Mouse (Mus musculus): ENCODE measurements around the gene 4930539E08Rik. TPM values are rescaled to one million over a fixed set of nuclear protein-coding genes. Genes with fewer than 3 reads are reported as not detected.

Gene 4930539E08Rik
- polyA plus RNA-seq, 1 experiment, result 0.20 TPM

GRCm38 (mm10) chr17:28913940-28914339 lies 1.2 kb downstream of the 4930539E08Rik start:
- H3K27ac ChIP-seq (ENCODE audit: insufficient read depth, low read depth, low read length), result no peak overlapping the region
- no peak for TF ChIP-seq POLR2A (IDR thresholded peaks at IDR 0.05; ENCODE audit: borderline replicate concordance, low read depth, low read length)
- TF ChIP-seq CTCF (IDR thresholded peaks at IDR 0.05; ENCODE audit: low read depth, low read length), result no peak
- H3K4me1 ChIP-seq (ENCODE audit: control insufficient read depth, insufficient read depth, low read length), result peaks cover 3% of the 10 kb centered on the region; the same call in 1 of the 2 replicates
- H3K4me3 ChIP-seq (ENCODE audit: insufficient read depth, low read length), result no peak overlapping the region

- Histone ChIP-seq H3K27ac (ENCODE audit: insufficient read depth, low read depth, low read length) (no peak overlapping the region), H3K4me3 (ENCODE audit: insufficient read depth, low read length) (no peak overlapping the region), H3K4me1 (ENCODE audit: control insufficient read depth, insufficient read depth, low read length) (peaks cover 3% of the 10 kb centered on the region; the same call in 1 of the 2 replicates)
- no peak for TF ChIP-seq POLR2A (IDR thresholded peaks at IDR 0.05; ENCODE audit: borderline replicate concordance, low read depth, low read length)
- TF ChIP-seq CTCF (IDR thresholded peaks at IDR 0.05; ENCODE audit: low read depth, low read length), result no peak
Observed at GRCm38 (mm10) chr17:28913200-28913599, 1.9 kb downstream of the 4930539E08Rik start.

DNA sequence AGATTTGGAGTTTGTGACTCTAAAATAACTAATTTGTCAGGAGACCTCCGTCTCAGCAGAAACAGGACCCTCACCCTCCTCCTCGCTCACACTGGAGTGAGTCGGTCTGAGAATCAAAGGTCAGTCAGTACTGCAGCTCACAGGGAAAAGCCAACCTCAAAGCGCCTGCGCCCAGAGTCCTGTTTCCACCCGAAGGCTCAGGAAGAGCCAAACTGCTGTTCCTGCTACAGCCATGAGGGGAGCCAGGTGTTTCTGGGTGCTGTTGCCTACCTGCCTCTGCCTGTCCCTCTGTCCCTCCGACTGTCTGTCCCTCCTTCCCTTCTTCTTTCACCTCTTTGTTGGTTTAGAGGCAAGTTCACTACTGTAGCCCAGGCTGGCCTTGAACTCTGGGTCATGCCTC lies 5.0 kb downstream of the 4930539E08Rik start:
- no peak overlapping the region for H3K27ac ChIP-seq (ENCODE audit: insufficient read depth, low read depth, low read length)
- no peak for TF ChIP-seq POLR2A (IDR thresholded peaks at IDR 0.05; ENCODE audit: borderline replicate concordance, low read depth, low read length)
- TF ChIP-seq CTCF (IDR thresholded peaks at IDR 0.05; ENCODE audit: low read depth, low read length), result no peak
- no peak overlapping the region for H3K4me3 ChIP-seq (ENCODE audit: insufficient read depth, low read length)
- peaks cover 3% of the 10 kb centered on the region; the same call in 1 of the 2 replicates for H3K4me1 ChIP-seq (ENCODE audit: control insufficient read depth, insufficient read depth, low read length)

- H3K4me1 ChIP-seq (ENCODE audit: control insufficient read depth, insufficient read depth, low read length), result peaks cover 3% of the 10 kb centered on the region; the same call in 1 of the 2 replicates
- H3K27ac ChIP-seq (ENCODE audit: insufficient read depth, low read depth, low read length), result no peak overlapping the region
- TF ChIP-seq POLR2A (IDR thresholded peaks at IDR 0.05; ENCODE audit: borderline replicate concordance, low read depth, low read length) (no peak), CTCF (IDR thresholded peaks at IDR 0.05; ENCODE audit: low read depth, low read length) (no peak)
- H3K4me3 ChIP-seq (ENCODE audit: insufficient read depth, low read length), result no peak overlapping the region
Observed at GRCm38 (mm10) chr17:28909252-28909941, 5.7 kb downstream of the 4930539E08Rik start.

- Histone ChIP-seq H3K4me3 (ENCODE audit: insufficient read depth, low read length) (no peak overlapping the region), H3K4me1 (ENCODE audit: control insufficient read depth, insufficient read depth, low read length) (peaks cover 1% of the 10 kb centered on the region; the same call in 1 of the 2 replicates), H3K27ac (ENCODE audit: insufficient read depth, low read depth, low read length) (no peak overlapping the region)
- TF ChIP-seq CTCF (IDR thresholded peaks at IDR 0.05; ENCODE audit: low read depth, low read length) (no peak), POLR2A (IDR thresholded peaks at IDR 0.05; ENCODE audit: borderline replicate concordance, low read depth, low read length) (no peak)
Observed at GRCm38 (mm10) chr17:28907959-28908358, 7.2 kb downstream of the 4930539E08Rik start.

- no peaks in the 10 kb centered on the region for H3K4me1 ChIP-seq (ENCODE audit: control insufficient read depth, insufficient read depth, low read length)
- H3K27ac ChIP-seq (ENCODE audit: insufficient read depth, low read depth, low read length), result no peak overlapping the region
Observed at GRCm38 (mm10) chr17:28905377-28905916, 9.7 kb downstream of the 4930539E08Rik start.

DNA sequence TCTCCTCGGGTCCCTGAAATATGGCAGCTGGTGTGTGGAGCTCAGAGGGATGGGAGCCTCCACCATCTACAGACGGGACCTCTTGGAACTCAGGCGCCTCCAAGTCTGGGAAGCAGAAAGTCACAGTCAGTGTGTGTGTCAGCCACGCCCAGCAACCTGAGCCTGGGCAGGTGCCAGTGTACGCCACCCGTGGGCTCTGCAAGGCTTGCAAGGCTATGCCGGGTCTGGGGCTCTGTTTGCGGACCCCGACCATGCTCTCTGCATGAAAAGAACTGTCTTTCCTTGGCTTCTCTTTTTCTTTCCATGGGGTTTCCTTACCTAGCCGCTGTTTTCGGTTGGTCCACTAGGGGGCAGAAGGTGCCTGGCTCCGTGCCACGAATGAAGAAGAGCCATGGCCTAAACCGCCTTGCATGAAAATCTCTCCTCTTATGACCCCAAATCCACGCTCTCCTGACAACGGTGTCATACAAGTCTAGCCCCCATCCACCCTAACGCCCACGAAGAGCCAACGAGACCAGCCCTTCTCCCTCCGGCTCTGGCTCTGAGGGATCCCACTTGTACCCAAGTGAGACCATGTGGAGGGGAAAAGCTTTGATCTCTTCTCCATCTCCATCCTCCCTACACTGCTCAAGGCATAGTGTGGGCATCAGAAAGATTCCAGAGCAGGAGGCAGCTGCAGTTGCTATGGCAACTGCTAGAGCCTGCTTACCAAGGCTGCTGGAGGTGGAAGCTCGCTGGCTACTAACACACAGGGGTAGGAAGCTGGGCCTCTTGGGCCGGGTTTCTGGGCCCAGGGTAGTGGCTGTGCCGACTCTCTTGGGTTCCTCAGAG lies 10.4 kb downstream of the 4930539E08Rik start:
- Histone ChIP-seq H3K4me1 (ENCODE audit: control insufficient read depth, insufficient read depth, low read length) (no peaks in the 10 kb centered on the region), H3K4me3 (ENCODE audit: insufficient read depth, low read length) (no peak overlapping the region), H3K27ac (ENCODE audit: insufficient read depth, low read depth, low read length) (no peak overlapping the region)
- peak; percentile 70; the same call in 1 of the 2 replicates for TF ChIP-seq CTCF (IDR thresholded peaks at IDR 0.05; ENCODE audit: low read depth, low read length)
- TF ChIP-seq POLR2A (IDR thresholded peaks at IDR 0.05; ENCODE audit: borderline replicate concordance, low read depth, low read length), result no peak

More at GRCm38 (mm10) chr17:28905377-28905916, 9.7 kb downstream of the 4930539E08Rik start:
- TF ChIP-seq CTCF (IDR thresholded peaks at IDR 0.05; ENCODE audit: low read depth, low read length) (no peak), POLR2A (IDR thresholded peaks at IDR 0.05; ENCODE audit: borderline replicate concordance, low read depth, low read length) (no peak)
- H3K4me3 ChIP-seq (ENCODE audit: insufficient read depth, low read length), result no peak overlapping the region

- no peak for TF ChIP-seq POLR2A (IDR thresholded peaks at IDR 0.05; ENCODE audit: borderline replicate concordance, low read depth, low read length)
- 0 out of 2 replicates have a peak, but pooled peaks have one; percentile 20 for TF ChIP-seq CTCF (IDR thresholded peaks at IDR 0.05; ENCODE audit: low read depth, low read length)
- no peak overlapping the region for H3K4me3 ChIP-seq (ENCODE audit: insufficient read depth, low read length)
- H3K27ac ChIP-seq (ENCODE audit: insufficient read depth, low read depth, low read length), result no peak overlapping the region
- no peaks in the 10 kb centered on the region for H3K4me1 ChIP-seq (ENCODE audit: control insufficient read depth, insufficient read depth, low read length)
Observed at GRCm38 (mm10) chr17:28901559-28901958, 13.6 kb downstream of the 4930539E08Rik start.

DNA sequence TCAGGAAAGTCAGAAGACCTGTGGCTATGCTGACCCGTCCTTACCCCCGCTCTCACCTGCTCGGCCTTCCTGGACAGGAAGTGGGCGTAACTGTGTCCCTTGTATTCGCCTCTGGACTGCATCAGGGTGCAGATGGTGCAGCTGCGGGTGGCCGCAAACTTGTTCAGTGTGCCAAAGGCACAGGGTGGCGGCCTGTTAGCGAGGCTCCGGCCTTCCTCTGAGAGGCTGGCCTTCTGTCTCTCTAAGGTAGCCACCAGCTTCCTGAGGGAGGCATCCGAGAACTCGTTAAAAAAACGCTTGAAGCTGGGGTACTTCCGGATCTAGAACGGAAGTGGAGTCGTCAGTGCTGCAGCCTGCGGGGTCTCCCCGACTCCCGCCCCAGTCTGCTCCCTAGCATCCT lies 15.7 kb downstream of the 4930539E08Rik start:
- no peak overlapping the region for H3K27ac ChIP-seq (ENCODE audit: insufficient read depth, low read depth, low read length)
- TF ChIP-seq CTCF (IDR thresholded peaks at IDR 0.05; ENCODE audit: low read depth, low read length), result no peak
- H3K4me3 ChIP-seq (ENCODE audit: insufficient read depth, low read length), result no peak overlapping the region
- peaks cover 8% of the 10 kb centered on the region for H3K4me1 ChIP-seq (ENCODE audit: control insufficient read depth, insufficient read depth, low read length)

Measured in bone marrow macrophage, adult 2 months (primary cell).